Mouse (Mus musculus) retina, postnatal 7 days (tissue): ENCODE results near the gene Sbno2.

Experiments used
- DNase-seq: peaks from one replicate; pipeline ENCODE4 v3.0.0-alpha.2; 2012; ENCODE audit warnings: low read depth, low spot score

Sbno2 gene

GRCm38 (mm10) chr10:80092690-80093089 is 12.7 kb downstream of the Sbno2 start:
- no peak for DNase-seq

- no peak for DNase-seq
Measured at GRCm38 (mm10) chr10:80091527-80091926, 13.8 kb downstream of the Sbno2 start.

- no peak for DNase-seq
Measured at GRCm38 (mm10) chr10:80089146-80089545, 16.2 kb downstream of the Sbno2 start.

- DNase-seq = no peak
Measured at GRCm38 (mm10) chr10:80087483-80087882, 17.9 kb downstream of the Sbno2 start.

- DNase-seq = no peak
Measured at GRCm38 (mm10) chr10:80086847-80087246, 18.5 kb downstream of the Sbno2 start.

GRCm38 (mm10) chr10:80084817-80085487 is 20.4 kb downstream of the Sbno2 start:
- no peak for DNase-seq

- no peak for DNase-seq
Measured at GRCm38 (mm10) chr10:80081075-80081474, 24.3 kb downstream of the Sbno2 start.

- no peak for DNase-seq
Measured at GRCm38 (mm10) chr10:80080396-80081070, 24.8 kb downstream of the Sbno2 start.

- DNase-seq = no peak
Measured at GRCm38 (mm10) chr10:80078366-80078765, 27.0 kb downstream of the Sbno2 start.

GRCm38 (mm10) chr10:80077312-80077711 is 28.1 kb downstream of the Sbno2 start:
- no peak for DNase-seq

- no peak for DNase-seq
Measured at GRCm38 (mm10) chr10:80076386-80076785, 29.0 kb downstream of the Sbno2 start.

- no peak for DNase-seq
Measured at GRCm38 (mm10) chr10:80075924-80076323, 29.4 kb downstream of the Sbno2 start.

- DNase-seq = no peak
Measured at GRCm38 (mm10) chr10:80074813-80075601, 30.4 kb downstream of the Sbno2 start.

- no peak for DNase-seq
Measured at GRCm38 (mm10) chr10:80072623-80073489, 32.5 kb downstream of the Sbno2 start.

- no peak for DNase-seq
Measured at GRCm38 (mm10) chr10:80071516-80071900, 33.9 kb downstream of the Sbno2 start.

GRCm38 (mm10) chr10:80070837-80071515 is 34.4 kb downstream of the Sbno2 start:
- DNase-seq = no peak

- DNase-seq = no peak
Measured at GRCm38 (mm10) chr10:80069948-80070450, 35.4 kb downstream of the Sbno2 start.

GRCm38 (mm10) chr10:80069251-80069650 is 36.1 kb downstream of the Sbno2 start:
- DNase-seq = no peak

- no peak for DNase-seq
Measured at GRCm38 (mm10) chr10:80063877-80064650, 41.3 kb downstream of the Sbno2 start.

GRCm38 (mm10) chr10:80063104-80063503 is 42.3 kb downstream of the Sbno2 start:
- no peak for DNase-seq
